Mouse (Mus musculus): ENCODE data around the gene Prima1.

GRCm38 (mm10) chr12:103209581-103209980 lies 32.4 kb downstream of the Prima1 start:
- TF ChIP-seq CTCF (IDR thresholded peaks at IDR 0.05; ENCODE audit: borderline replicate concordance, control insufficient read depth, extremely low read depth, insufficient read depth, low read length, poor library complexity) (no peak), POLR2A (IDR thresholded peaks at IDR 0.05; ENCODE audit: control insufficient read depth, extremely low read depth, insufficient read depth, low read length, poor library complexity) (no peak)
